Mouse (Mus musculus): Measurements from ENCODE around the gene Ypel2. TPM values are rescaled to one million over a fixed set of nuclear protein-coding genes. Genes with fewer than 3 reads are reported as not detected.

The Ypel2 gene
- polyA plus RNA-seq, 1 experiment from 2014 or later = 10.6 TPM

DNA sequence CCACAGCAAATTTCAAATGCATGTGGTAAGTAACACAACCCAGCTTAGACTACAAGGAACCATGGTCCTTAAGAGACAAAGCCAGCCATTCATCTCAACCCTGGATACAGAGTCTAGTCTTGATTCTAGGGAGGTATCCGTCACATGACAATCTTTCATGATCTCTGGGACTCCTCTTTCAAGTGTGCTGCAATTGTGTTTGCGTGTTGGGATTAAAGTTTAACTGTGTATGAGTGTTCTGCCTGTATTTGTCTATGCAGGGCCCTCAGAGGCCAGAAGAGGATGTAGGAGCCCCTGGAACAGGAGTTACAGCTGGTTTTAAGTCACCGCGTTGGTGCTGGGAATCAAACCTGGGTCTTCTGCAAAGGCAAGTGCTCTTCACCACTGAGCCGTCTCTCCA is 16.3 kb downstream of the Ypel2 start:
- ATAC-seq (replicated peaks; ENCODE audit: low FRiP score, low read depth) = no peak
- H3K27ac ChIP-seq = no peak overlapping the region
- no peaks in the 10 kb centered on the region for H3K9me3 ChIP-seq (replicated peaks; ENCODE audit: low read length)
- H3K4me2 ChIP-seq (ENCODE audit: low read length) = no peak overlapping the region
- H3K36me3 ChIP-seq (ENCODE audit: insufficient read depth, low read length) = peaks cover 6% of the 10 kb centered on the region
- no peak overlapping the region for H3K9ac ChIP-seq (ENCODE audit: low read depth, low read length)
- no peaks in the 10 kb centered on the region for H3K27me3 ChIP-seq (ENCODE audit: insufficient read depth, low read length)
- peaks cover 9% of the 10 kb centered on the region; the same call in 1 of the 2 replicates for H3K4me1 ChIP-seq (replicated peaks; ENCODE audit: insufficient read depth, low read length)
- DNase-seq (ENCODE audit: low spot score) = no peak
- no peak overlapping the region for H3K4me3 ChIP-seq (replicated peaks; ENCODE audit: low read depth, low read length)
- WGBS = 90% methylated on average over 5 of the region's 5 CpGs
- TF ChIP-seq CTCF (IDR thresholded peaks at IDR 0.05; ENCODE audit: low read depth) = no peak

DNA sequence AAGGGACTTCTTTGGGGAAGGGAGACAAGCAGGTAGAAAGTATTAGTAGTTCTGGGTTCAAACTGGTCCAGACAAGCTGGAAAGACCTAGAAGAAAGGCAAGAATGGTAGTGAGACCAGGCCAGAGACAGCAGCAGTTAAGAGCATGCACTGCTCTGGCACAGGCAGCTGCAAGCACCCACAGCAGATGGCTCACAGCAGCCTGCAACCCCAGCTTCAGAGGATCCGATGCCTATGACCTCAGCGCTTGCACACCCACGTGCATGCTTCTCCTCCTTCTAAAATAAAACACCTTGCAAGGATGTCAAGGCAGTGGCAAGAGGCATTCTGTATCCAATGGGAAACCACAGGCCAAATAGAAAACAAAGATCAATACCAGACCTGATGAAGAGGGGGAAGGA is 19.1 kb downstream of the Ypel2 start:
- Histone ChIP-seq H3K27ac (no peak overlapping the region), H3K9ac (ENCODE audit: low read depth, low read length) (no peak overlapping the region), H3K36me3 (ENCODE audit: insufficient read depth, low read length) (peaks cover 6% of the 10 kb centered on the region), H3K4me1 (replicated peaks; ENCODE audit: insufficient read depth, low read length) (peaks cover 10% of the 10 kb centered on the region; the same call in 1 of the 2 replicates), H3K4me2 (ENCODE audit: low read length) (no peak overlapping the region), H3K4me3 (replicated peaks; ENCODE audit: low read depth, low read length) (no peak overlapping the region), H3K9me3 (replicated peaks; ENCODE audit: low read length) (no peaks in the 10 kb centered on the region), H3K27me3 (ENCODE audit: insufficient read depth, low read length) (no peaks in the 10 kb centered on the region)
- TF ChIP-seq CTCF (IDR thresholded peaks at IDR 0.05; ENCODE audit: low read depth) = no peak
- DNase-seq (ENCODE audit: low spot score) (no peak), ATAC-seq (replicated peaks; ENCODE audit: low FRiP score, low read depth) (no peak)
- 65% methylated on average over 3 of the region's 3 CpGs for WGBS

DNA sequence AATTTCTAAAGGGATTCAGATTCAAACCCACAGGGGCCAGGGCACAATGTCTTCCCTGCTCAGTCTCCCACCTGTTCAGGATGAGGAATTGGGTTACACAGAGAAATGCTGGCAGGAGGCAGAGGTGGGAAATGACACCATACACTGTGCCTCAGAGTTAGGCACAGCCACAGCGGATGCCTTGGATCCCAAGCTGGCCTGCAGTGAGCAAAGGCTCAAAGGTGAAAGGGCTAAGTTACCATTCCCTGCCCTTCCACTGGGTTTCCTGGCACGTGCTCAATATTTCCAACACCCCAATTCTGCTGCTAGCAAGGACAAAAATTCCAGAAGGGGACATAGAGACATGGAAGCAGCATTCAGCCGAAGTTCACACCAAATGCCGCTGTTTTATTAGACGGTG is 20.3 kb downstream of the Ypel2 start:
- no peak for TF ChIP-seq CTCF (IDR thresholded peaks at IDR 0.05; ENCODE audit: low read depth)
- Histone ChIP-seq H3K36me3 (ENCODE audit: insufficient read depth, low read length) (peaks cover 6% of the 10 kb centered on the region), H3K9ac (ENCODE audit: low read depth, low read length) (no peak overlapping the region), H3K4me2 (ENCODE audit: low read length) (no peak overlapping the region), H3K4me3 (replicated peaks; ENCODE audit: low read depth, low read length) (no peak overlapping the region), H3K27ac (no peak overlapping the region), H3K4me1 (replicated peaks; ENCODE audit: insufficient read depth, low read length) (peaks cover 19% of the 10 kb centered on the region), H3K27me3 (ENCODE audit: insufficient read depth, low read length) (no peaks in the 10 kb centered on the region), H3K9me3 (replicated peaks; ENCODE audit: low read length) (no peaks in the 10 kb centered on the region)
- ATAC-seq (replicated peaks; ENCODE audit: low FRiP score, low read depth) = no peak
- WGBS = 36% methylated on average over 5 of the region's 5 CpGs
- no peak for DNase-seq (ENCODE audit: low spot score)

DNA sequence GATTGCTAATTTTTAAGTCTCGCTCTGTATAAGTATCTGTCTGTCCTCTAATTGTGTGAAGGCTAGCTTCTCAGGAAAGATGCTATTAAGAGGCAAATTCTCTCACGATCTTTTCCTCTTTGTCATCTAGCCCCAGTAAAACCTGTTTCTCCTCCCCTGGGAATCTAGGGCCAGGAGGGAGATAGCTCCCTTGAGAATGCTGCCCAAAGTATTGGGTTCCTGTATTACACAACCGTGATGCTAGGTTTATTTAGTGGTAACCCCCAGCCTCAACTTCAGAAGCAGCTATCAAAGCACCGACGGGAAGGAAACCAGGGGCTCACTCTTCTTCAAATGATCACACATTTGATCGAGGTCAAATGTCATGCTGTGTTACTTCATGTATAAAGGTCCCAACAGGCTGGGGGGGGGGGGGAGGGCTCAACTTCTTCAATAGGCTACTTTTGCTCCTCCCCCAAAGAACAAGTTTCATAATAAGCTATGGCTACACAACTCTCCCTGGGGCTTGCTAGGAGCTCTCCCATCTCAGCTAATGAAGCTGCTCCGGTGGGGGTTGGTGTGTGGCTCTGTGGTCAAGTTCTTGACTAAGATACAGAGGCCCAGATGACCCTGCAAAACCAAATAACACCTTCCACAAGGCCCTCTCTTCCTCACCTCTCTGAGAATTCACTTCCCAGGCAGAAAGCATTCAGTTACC is 22.3 kb downstream of the Ypel2 start:
- H3K9ac ChIP-seq (ENCODE audit: low read depth, low read length) = no peak overlapping the region
- no peak overlapping the region for H3K4me2 ChIP-seq (ENCODE audit: low read length)
- H3K4me3 ChIP-seq (replicated peaks; ENCODE audit: low read depth, low read length) = no peak overlapping the region
- H3K9me3 ChIP-seq (replicated peaks; ENCODE audit: low read length) = no peaks in the 10 kb centered on the region
- ATAC-seq (replicated peaks; ENCODE audit: low FRiP score, low read depth) = no peak
- H3K27me3 ChIP-seq (ENCODE audit: insufficient read depth, low read length) = no peaks in the 10 kb centered on the region
- no peak for TF ChIP-seq CTCF (IDR thresholded peaks at IDR 0.05; ENCODE audit: low read depth)
- H3K4me1 ChIP-seq (replicated peaks; ENCODE audit: insufficient read depth, low read length) = peaks cover 19% of the 10 kb centered on the region
- H3K27ac ChIP-seq = no peak overlapping the region
- H3K36me3 ChIP-seq (ENCODE audit: insufficient read depth, low read length) = no peaks in the 10 kb centered on the region
- no peak for DNase-seq (ENCODE audit: low spot score)
- 62% methylated on average over 7 of the region's 7 CpGs for WGBS

- WGBS = 59% methylated on average over 13 of the region's 13 CpGs
- H3K9ac ChIP-seq (ENCODE audit: low read depth, low read length) = 0 out of 2 replicates have a peak overlapping the region, but pooled peaks have one; percentile 27
- H3K4me1 ChIP-seq (replicated peaks; ENCODE audit: insufficient read depth, low read length) = peaks cover 13% of the 10 kb centered on the region
- no peaks in the 10 kb centered on the region for H3K9me3 ChIP-seq (replicated peaks; ENCODE audit: low read length)
- H3K4me2 ChIP-seq (ENCODE audit: low read length) = no peak overlapping the region
- H3K36me3 ChIP-seq (ENCODE audit: insufficient read depth, low read length) = no peaks in the 10 kb centered on the region
- ATAC-seq (replicated peaks; ENCODE audit: low FRiP score, low read depth) (no peak), DNase-seq (ENCODE audit: low spot score) (no peak)
- H3K4me3 ChIP-seq (replicated peaks; ENCODE audit: low read depth, low read length) = no peak overlapping the region
- no peaks in the 10 kb centered on the region for H3K27me3 ChIP-seq (ENCODE audit: insufficient read depth, low read length)
- no peak for TF ChIP-seq CTCF (IDR thresholded peaks at IDR 0.05; ENCODE audit: low read depth)
- peak overlapping the region; percentile 62; the same call in 1 of the 2 replicates for H3K27ac ChIP-seq
These were observed 24.3 kb downstream of the Ypel2 start for GRCm38 (mm10) chr11:86969041-86969821.

GRCm38 (mm10) chr11:86967506-86967905 is 26.0 kb downstream of the Ypel2 start:
- TF ChIP-seq CTCF (IDR thresholded peaks at IDR 0.05; ENCODE audit: low read depth) = no peak
- peaks cover 19% of the 10 kb centered on the region for H3K4me1 ChIP-seq (replicated peaks; ENCODE audit: insufficient read depth, low read length)
- DNase-seq (ENCODE audit: low spot score) = no peak
- WGBS = 85% methylated on average over 9 of the region's 9 CpGs
- H3K27me3 ChIP-seq (ENCODE audit: insufficient read depth, low read length) = no peaks in the 10 kb centered on the region
- H3K9ac ChIP-seq (ENCODE audit: low read depth, low read length) = no peak overlapping the region
- no peaks in the 10 kb centered on the region for H3K9me3 ChIP-seq (replicated peaks; ENCODE audit: low read length)
- H3K4me3 ChIP-seq (replicated peaks; ENCODE audit: low read depth, low read length) = no peak overlapping the region
- H3K27ac ChIP-seq = peak overlapping the region; percentile 42
- H3K36me3 ChIP-seq (ENCODE audit: insufficient read depth, low read length) = no peaks in the 10 kb centered on the region
- no peak for ATAC-seq (replicated peaks; ENCODE audit: low FRiP score, low read depth)
- H3K4me2 ChIP-seq (ENCODE audit: low read length) = no peak overlapping the region
